Mouse (Mus musculus) ES-E14 (cell line): ENCODE data around the gene Sorcs3.

Source experiments
- CHD2 ChIP-seq: IDR thresholded peaks from 2 replicates; pipeline ENCODE4 v1.6.1; 2014; ENCODE audit warnings: mild to moderate bottlenecking, low read depth, low read length, inconsistent platforms
- HCFC1 ChIP-seq: IDR thresholded peaks from 2 replicates; pipeline ENCODE4 v1.6.1; 2012; ENCODE audit warnings: low read length, inconsistent platforms, borderline replicate concordance; ENCODE audit not compliant: insufficient read depth
- ZC3H11A ChIP-seq: IDR thresholded peaks from 2 replicates; pipeline ENCODE4 v1.6.1; 2012; ENCODE audit warnings: low read depth, mild to moderate bottlenecking, inconsistent platforms, low read length, borderline replicate concordance

- TF ChIP-seq CHD2 (no peak), ZC3H11A (no peak), HCFC1 (no peak)
Observed at GRCm38 (mm10) chr19:48238391-48238790, 32.6 kb downstream of the Sorcs3 start.
